Mouse (Mus musculus): Measurements from ENCODE around the gene Kat2a.
A peak's percentile ranks its signal among the peaks of the same experiment; 100 is the strongest.
"Not testable (repeated sequence)": the region's sequence is repeated elsewhere in the genome, so short reads cannot be mapped to it uniquely, and the experiment has no call there.

Gene Kat2a

DNA sequence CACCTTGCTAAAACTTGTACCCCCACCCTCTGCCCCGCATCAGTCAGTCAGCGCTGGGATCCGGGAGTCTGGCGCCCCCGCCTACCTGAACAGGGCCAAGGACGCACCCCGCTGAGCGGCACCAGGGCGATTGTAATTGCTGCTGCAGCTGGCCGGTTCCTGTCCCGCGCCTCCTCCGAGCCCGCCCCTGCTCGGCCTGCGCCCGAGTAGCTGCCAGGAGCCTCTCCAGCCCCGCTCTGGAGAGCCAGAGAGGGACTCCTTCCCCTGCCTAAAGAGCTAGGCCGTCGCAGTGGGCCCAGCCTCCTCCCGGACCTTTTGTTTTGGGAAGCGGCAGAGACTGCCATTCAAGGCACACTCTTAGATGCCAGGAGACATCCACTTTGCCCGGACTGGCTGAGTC is 39.1 kb downstream of the Kat2a start:
- peak; percentile 42 for DNase-seq (ENCODE audit: extremely low spot score, low spot score)

DNA sequence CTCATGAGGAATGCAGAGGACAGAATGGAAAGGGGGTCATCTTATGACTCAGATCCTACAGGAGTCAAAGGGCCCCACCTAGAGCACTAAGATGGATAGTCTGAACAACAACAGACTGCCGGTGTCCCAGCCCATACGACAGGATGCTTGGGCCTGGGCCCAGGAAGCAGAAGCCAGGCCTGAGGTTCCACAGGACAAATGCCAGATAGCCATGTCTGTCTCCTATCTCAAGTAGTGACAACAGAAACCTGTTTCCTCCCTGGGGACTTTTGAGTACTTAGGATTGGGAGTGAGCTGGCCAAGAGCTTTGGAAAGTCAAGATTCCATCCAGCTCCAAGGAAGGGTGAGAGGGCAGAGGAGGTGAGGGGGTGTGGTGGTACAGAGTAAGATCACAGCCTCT is 40.3 kb downstream of the Kat2a start:
- no peak for DNase-seq (ENCODE audit: extremely low spot score, low spot score)

DNA sequence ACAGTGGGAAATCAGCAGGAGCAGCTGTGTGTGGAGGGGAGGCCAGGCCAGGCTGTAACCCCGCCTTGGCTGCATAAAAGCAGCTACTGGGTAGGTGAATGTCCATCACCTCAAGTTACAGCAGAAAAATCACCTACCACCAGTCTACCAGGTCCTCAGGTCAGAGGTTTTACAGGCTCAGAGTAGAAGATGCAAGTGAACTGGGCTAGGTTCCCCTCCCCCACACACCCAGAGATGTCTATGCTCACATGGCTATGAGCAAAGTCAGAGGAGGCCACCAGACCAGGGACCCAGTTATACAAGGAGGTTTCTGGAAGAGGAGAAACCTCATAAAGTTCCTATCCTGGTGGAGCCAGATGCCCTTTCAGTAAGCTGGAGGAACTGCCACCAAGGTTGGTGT is 41.2 kb downstream of the Kat2a start:
- DNase-seq (ENCODE audit: extremely low spot score, low spot score): no peak

DNA sequence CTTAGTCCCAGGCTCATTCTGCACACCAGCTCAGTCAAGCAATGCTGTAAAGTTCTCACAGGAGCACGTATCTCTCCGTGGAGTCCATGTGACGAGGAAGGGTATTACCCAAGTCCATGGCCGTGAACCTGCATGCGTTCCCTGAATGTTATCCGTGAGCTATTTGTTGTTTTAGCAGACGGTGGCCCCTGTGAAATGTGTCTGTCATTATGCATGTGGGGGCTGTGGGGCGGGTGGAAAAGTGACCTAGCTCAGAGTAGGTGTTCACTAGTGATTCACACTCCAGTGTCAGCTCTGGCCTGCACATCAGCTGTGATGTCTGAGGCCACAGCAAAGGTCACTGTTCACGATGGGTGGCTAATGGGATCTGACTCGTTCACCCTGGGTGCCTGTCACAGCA is 52.5 kb downstream of the Kat2a start:
- DNase-seq (ENCODE audit: extremely low spot score, low spot score): no peak

DNA sequence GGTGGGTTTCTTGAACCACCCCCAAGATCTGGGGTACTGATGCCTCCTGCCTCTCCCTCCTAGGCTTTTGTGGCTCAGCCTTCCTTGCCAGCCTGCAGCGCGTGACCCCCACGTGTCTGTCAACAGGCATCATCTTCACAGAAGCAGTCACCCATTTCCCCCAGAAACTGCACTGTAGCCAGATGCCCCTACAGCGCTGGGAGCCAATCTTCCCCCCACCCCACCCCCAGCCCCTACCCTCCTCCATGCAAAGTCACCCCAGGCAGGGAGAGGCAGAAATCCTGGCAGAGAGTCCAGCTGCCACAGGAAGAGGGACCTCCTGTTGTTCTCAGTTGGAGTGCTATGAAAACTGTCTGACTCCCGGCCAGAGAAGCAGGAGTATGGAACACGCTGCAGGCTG is 55.8 kb downstream of the Kat2a start:
- DNase-seq (ENCODE audit: extremely low spot score, low spot score): peak; percentile 26

DNA sequence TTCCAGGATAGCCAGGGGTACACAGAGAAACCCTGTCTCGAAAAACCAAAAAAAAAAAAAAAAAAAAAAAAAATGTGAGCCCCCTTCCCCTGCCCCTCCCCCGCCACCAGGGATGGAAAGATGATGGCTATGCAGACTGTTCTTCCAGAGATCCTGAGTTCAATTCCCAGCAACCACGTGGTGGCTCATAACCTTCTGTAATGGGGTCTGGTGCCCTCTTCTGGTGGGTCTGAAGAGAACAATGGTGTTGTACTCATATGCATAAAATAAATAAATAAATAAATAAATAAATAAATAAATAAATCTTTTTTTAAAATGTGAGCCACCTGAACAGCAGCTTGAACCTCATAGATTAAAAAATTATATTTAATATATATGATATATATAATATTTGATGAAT is 56.7 kb downstream of the Kat2a start:
- DNase-seq (ENCODE audit: extremely low spot score, low spot score): not testable (repeated sequence)

All from neural tube, embryonic 10.5 days (tissue).